Mouse (Mus musculus) ovary, postnatal 36 days (tissue): ENCODE measurements around the gene Trdmt1.

Experiments
- DNase-seq: peaks from one replicate; pipeline ENCODE4 v3.0.0; 2022; ENCODE audit warnings: low spot score, mixed read lengths

Trdmt1 gene

GRCm38 (mm10) chr2:13500298-13500999 is 44.0 kb downstream of the Trdmt1 start:
- DNase-seq, result no peak

- DNase-seq, result no peak
Measured at GRCm38 (mm10) chr2:13499196-13499595, 45.3 kb downstream of the Trdmt1 start.

GRCm38 (mm10) chr2:13496087-13496486 is 48.4 kb downstream of the Trdmt1 start:
- DNase-seq, result no peak

- DNase-seq, result no peak
Measured at GRCm38 (mm10) chr2:13492927-13493326, 51.5 kb downstream of the Trdmt1 start.

GRCm38 (mm10) chr2:13491734-13492133 is 52.7 kb downstream of the Trdmt1 start, which contains the start of gene Cubn:
Gene Cubn (minus strand): TSS chr2:13491813.
- no peak for DNase-seq

- no peak for DNase-seq
Measured at GRCm38 (mm10) chr2:13490480-13490879, 54.0 kb downstream of the Trdmt1 start.

- DNase-seq, result no peak
Measured at GRCm38 (mm10) chr2:13486470-13486869, 58.0 kb downstream of the Trdmt1 start.

- no peak for DNase-seq
Measured at GRCm38 (mm10) chr2:13484566-13484965, 59.9 kb downstream of the Trdmt1 start.

- no peak for DNase-seq
Measured at GRCm38 (mm10) chr2:13480744-13481143, 63.7 kb downstream of the Trdmt1 start.

GRCm38 (mm10) chr2:13479165-13479564 is 65.3 kb downstream of the Trdmt1 start:
- DNase-seq, result no peak

- no peak for DNase-seq
Measured at GRCm38 (mm10) chr2:13470108-13470507, 74.4 kb downstream of the Trdmt1 start.

GRCm38 (mm10) chr2:13469641-13470040 is 74.8 kb downstream of the Trdmt1 start:
- DNase-seq, result no peak

- DNase-seq, result no peak
Measured at GRCm38 (mm10) chr2:13466685-13467084, 77.8 kb downstream of the Trdmt1 start.
